Mouse (Mus musculus): ENCODE results near the gene B3gnt2.
"Not testable (repeated sequence)": the region's sequence is repeated elsewhere in the genome, so short reads cannot be mapped to it uniquely, and the experiment has no call there.

Gene B3gnt2

GRCm38 (mm10) chr11:22774821-22775220 lies 85.9 kb downstream of the B3gnt2 start:
- no peak for DNase-seq (ENCODE audit: low spot score)

- DNase-seq (ENCODE audit: low spot score), result no peak
These were observed 94.5 kb downstream of the B3gnt2 start for GRCm38 (mm10) chr11:22766238-22766637.

GRCm38 (mm10) chr11:22765425-22765824 lies 95.3 kb downstream of the B3gnt2 start:
- DNase-seq (ENCODE audit: low spot score), result no peak

GRCm38 (mm10) chr11:22763556-22764295 lies 97.0 kb downstream of the B3gnt2 start:
- no peak for DNase-seq (ENCODE audit: low spot score)

- DNase-seq (ENCODE audit: low spot score), result no peak
These were observed 97.7 kb downstream of the B3gnt2 start for GRCm38 (mm10) chr11:22763055-22763454.

GRCm38 (mm10) chr11:22762236-22762927 lies 98.4 kb downstream of the B3gnt2 start:
- DNase-seq (ENCODE audit: low spot score), result no peak

GRCm38 (mm10) chr11:22759783-22760182 lies 101.0 kb downstream of the B3gnt2 start:
- DNase-seq (ENCODE audit: low spot score), result no peak

- DNase-seq (ENCODE audit: low spot score), result no peak
These were observed 104.4 kb downstream of the B3gnt2 start for GRCm38 (mm10) chr11:22756168-22756980.

- DNase-seq (ENCODE audit: low spot score), result no peak
These were observed 105.6 kb downstream of the B3gnt2 start for GRCm38 (mm10) chr11:22755180-22755579.

- DNase-seq (ENCODE audit: low spot score), result no peak
These were observed 108.2 kb downstream of the B3gnt2 start for GRCm38 (mm10) chr11:22752596-22752995.

GRCm38 (mm10) chr11:22751592-22751991 lies 109.2 kb downstream of the B3gnt2 start:
- DNase-seq (ENCODE audit: low spot score), result no peak

GRCm38 (mm10) chr11:22747406-22747805 lies 113.4 kb downstream of the B3gnt2 start:
- DNase-seq (ENCODE audit: low spot score), result no peak

GRCm38 (mm10) chr11:22745356-22745755 lies 115.4 kb downstream of the B3gnt2 start:
- no peak for DNase-seq (ENCODE audit: low spot score)

GRCm38 (mm10) chr11:22743561-22744269 lies 117.0 kb downstream of the B3gnt2 start:
- no peak for DNase-seq (ENCODE audit: low spot score)

- no peak for DNase-seq (ENCODE audit: low spot score)
These were observed 118.6 kb downstream of the B3gnt2 start for GRCm38 (mm10) chr11:22741998-22742626.

- DNase-seq (ENCODE audit: low spot score), result no peak
These were observed 119.3 kb downstream of the B3gnt2 start for GRCm38 (mm10) chr11:22741436-22741835.

- DNase-seq (ENCODE audit: low spot score), result no peak
These were observed 121.1 kb downstream of the B3gnt2 start for GRCm38 (mm10) chr11:22739497-22740288.

- no peak for DNase-seq (ENCODE audit: low spot score)
These were observed 124.1 kb downstream of the B3gnt2 start for GRCm38 (mm10) chr11:22736521-22737225.

GRCm38 (mm10) chr11:22735128-22735527 lies 125.6 kb downstream of the B3gnt2 start:
- not testable (repeated sequence) for DNase-seq (ENCODE audit: low spot score)

- DNase-seq (ENCODE audit: low spot score), result no peak
These were observed 126.8 kb downstream of the B3gnt2 start for GRCm38 (mm10) chr11:22733936-22734335.
